Mouse (Mus musculus) central nervous system, embryonic 11.5 days (tissue): ENCODE results near the gene Ahsa2. TPM values are rescaled to one million over a fixed set of nuclear protein-coding genes. Genes with fewer than 3 reads are reported as not detected.

Experiments used
- polyA plus RNA-seq: library from polyadenylated mRNA; depleted of rRNA; stranded (reverse); fragments of >200 nt; gene quantifications from 2 replicates; pipeline ENCODE4 v1.2.3, GENCODE M21; 2012; rRNA removed

The Ahsa2 gene
- polyA plus RNA-seq = 120 and 226 TPM in 2 replicates

DNA sequence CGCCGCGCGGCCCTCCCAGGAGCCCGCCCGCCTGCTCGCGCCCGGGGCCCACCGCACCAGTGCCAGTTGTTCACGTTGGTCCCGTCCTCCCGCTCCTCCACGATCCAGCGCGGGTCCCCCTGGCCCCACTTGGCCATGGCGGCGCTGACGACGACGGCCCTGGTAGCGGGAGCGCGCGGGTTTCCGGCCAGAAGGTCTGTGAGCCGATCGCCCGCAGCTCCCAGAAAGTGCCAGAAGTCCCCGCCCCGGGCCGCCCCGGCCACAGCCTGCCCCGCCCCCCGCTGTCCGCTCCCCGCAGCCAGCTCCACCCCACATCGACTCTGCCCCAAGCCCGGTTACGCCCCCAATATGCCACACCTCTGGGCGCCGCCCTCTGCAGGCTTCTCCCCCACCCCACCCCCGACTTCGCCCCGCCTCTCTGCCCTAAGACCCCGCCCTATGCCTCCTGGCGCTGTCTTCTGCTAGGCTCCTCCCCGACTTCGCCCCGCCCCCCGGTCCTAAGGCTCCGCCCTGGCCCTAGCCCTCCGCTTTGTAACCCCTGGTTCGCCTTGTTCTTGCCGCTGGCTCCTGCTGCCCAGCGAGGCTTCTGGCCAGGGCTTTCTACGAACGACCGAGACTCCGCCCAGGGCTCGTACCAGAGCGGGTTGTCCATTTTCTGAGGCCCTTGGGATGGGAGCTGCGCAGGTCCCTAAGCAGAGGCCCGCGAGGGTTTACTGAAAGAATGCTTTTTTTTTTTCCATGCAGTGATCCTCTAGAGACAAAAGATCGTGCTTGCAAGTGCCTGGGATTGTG is at the start of gene Ahsa2:
Ahsa2 (minus strand) TSS at position 313 of the 792 bp plus-strand sequence.

DNA sequence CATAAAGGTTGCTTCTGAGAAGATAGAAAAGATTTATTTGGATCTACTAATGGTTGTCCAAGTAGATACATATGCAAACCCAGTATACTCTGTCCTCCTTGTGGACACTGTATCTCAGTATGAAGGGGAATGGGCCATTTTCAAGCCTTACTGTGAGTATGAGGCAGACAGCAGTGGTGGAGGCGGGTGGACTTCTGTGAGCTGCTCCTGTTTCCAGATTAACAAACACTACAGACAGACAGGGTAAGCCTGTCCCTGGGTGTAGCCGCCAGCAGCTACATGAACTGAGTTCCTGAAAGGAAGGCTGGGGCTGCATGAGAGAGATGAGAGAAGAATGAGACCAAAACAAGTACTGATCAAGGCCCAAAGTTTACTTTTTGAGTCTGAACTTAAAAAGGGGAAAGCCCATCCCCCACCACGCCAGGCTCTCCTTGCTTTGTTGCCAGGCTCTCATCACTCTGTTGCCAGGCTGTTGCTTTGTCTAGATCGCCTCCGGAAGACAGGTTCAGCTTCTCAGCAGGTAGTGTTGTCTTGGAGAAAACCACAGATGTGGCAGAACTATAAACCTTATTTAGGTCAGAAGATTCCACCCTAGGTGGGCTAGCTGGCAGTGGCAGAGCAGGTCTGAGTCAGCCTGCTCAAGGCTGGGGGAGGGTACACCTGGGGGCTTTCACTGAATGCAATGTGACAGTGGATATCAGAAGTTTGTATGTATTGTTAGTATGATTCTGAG is 22.8 kb upstream of the Ahsa2 start, which contains the start of gene 1700093K21Rik:
1700093K21Rik (minus strand) TSS at position 683 of the 733 bp plus-strand sequence.

Other genes starting within 250 kb of the Ahsa2 start
- 89.9 and 161 TPM in 2 replicates for gene Xpo1, start 242.0 kb downstream of the Ahsa2 start, polyA plus RNA-seq
- gene Usp34, start 191.1 kb downstream of the Ahsa2 start, polyA plus RNA-seq = 25.9 and 45.6 TPM in 2 replicates
- 0.29 and 0.53 TPM in 2 replicates for gene 1700093K21Rik, start 23.1 kb upstream of the Ahsa2 start, polyA plus RNA-seq
- 27.5 and 39.9 TPM in 2 replicates for gene 0610010F05Rik, start 135.6 kb upstream of the Ahsa2 start, polyA plus RNA-seq
- 23.9 and 43.8 TPM in 2 replicates for gene Pus10, start 167.6 kb upstream of the Ahsa2 start, polyA plus RNA-seq
- 25.8 and 28.9 TPM in 2 replicates for gene Pex13, start 167.9 kb upstream of the Ahsa2 start, polyA plus RNA-seq